Mouse (Mus musculus) limb, embryonic 11.5 days (tissue): Measurements from ENCODE around the gene Rpl24. TPM values are rescaled to one million over a fixed set of nuclear protein-coding genes. Genes with fewer than 3 reads are reported as not detected.

ENCODE experiments used
- ATAC-seq: fragments of 200-750 bp; cut with Nextera tagmentation; 2 replicates; pipeline ENCODE4 v1.8.0; 2017; ENCODE audit warnings: low read depth; ENCODE audit not compliant: insufficient number of reproducible peaks, low FRiP score, low TSS enrichment
- DNase-seq: peaks from one replicate; pipeline ENCODE4 v3.0.0-alpha.2; 2015; ENCODE audit warnings: low spot score
- H3K27ac ChIP-seq: fragments of 300-500 bp; sonication (generic); replicated peaks from 2 replicates; pipeline ENCODE4 v1.5.1; 2014; ENCODE audit warnings: low read depth, mild to moderate bottlenecking, low read length
- H3K27me3 ChIP-seq: fragments of 300-500 bp; sonication (generic); 2 replicates; pipeline ENCODE4 v1.6.1; 2014; ENCODE audit warnings: mild to moderate bottlenecking, low read length, mixed read lengths; ENCODE audit not compliant: control insufficient read depth, insufficient read depth
- H3K36me3 ChIP-seq: fragments of 300-500 bp; sonication (generic); 2 replicates; pipeline ENCODE4 v1.6.1; 2014; ENCODE audit warnings: mild to moderate bottlenecking, low read length, moderate library complexity, mixed read lengths; ENCODE audit not compliant: control insufficient read depth, insufficient read depth
- H3K4me1 ChIP-seq: fragments of 300-500 bp; sonication (generic); 2 replicates; pipeline ENCODE4 v1.6.1; 2014; ENCODE audit warnings: low read length, mixed read lengths; ENCODE audit not compliant: control insufficient read depth, insufficient read depth
- H3K4me2 ChIP-seq: fragments of 300-500 bp; sonication (generic); 2 replicates; pipeline ENCODE4 v1.6.1; 2014; ENCODE audit warnings: low read depth, mild to moderate bottlenecking, moderate library complexity; ENCODE audit not compliant: severe bottlenecking
- H3K4me3 ChIP-seq: fragments of 300-500 bp; sonication (generic); 2 replicates; pipeline ENCODE4 v1.5.1; 2014; ENCODE audit warnings: low read depth, low read length
- H3K9ac ChIP-seq: fragments of 300-500 bp; sonication (generic); 2 replicates; pipeline ENCODE4 v1.6.1; 2014; ENCODE audit warnings: mild to moderate bottlenecking, low read length
- H3K9me3 ChIP-seq: fragments of 300-500 bp; sonication (generic); 2 replicates; pipeline ENCODE4 v1.6.1; 2016; ENCODE audit warnings: low read length; ENCODE audit not compliant: control insufficient read depth
- WGBS: fragments of 180-500 bp; shearing (Covaris S2); extraction: QIAGEN DNeasy Blood & Tissue Kit; methylation state at CpG from one replicate; pipeline ENCODE4 v1.1.7; 2014; 5-methylcytosine and 5-hydroxymethylcytosine counted together
- polyA plus RNA-seq: library from polyadenylated mRNA; unstranded; fragments of >200 nt; fragmentation: Nextera tagmentation; extraction: Ambion mirVana; gene quantifications from 2 replicates; pipeline ENCODE4 v1.2.1, GENCODE M21; 2014

Gene Rpl24
- polyA plus RNA-seq: 861 and 889 TPM in 2 replicates

GRCm38 (mm10) chr16:55966212-55966871 lies at the start of gene Rpl24:
Gene Rpl24, plus strand, starts transcription at chr16:55966275.
- H3K9ac ChIP-seq: peak within 1 kb of the TSS; percentile 96

GRCm38 (mm10) chr16:55922079-55922478 lies 44.0 kb upstream of the Rpl24 start:
- ATAC-seq: no peak
- Histone ChIP-seq H3K4me3 (no peak overlapping the region), H3K36me3 (no peaks in the 10 kb centered on the region), H3K4me2 (no peak overlapping the region), H3K27ac (no peak overlapping the region), H3K9ac (no peak overlapping the region), H3K27me3 (no peaks in the 10 kb centered on the region), H3K9me3 (no peaks in the 10 kb centered on the region), H3K4me1 (no peaks in the 10 kb centered on the region)
- 92% methylated on average over 10 of the region's 10 CpGs for WGBS
- no peak for DNase-seq

More at GRCm38 (mm10) chr16:55966212-55966871, at the start of gene Rpl24:
- Histone ChIP-seq H3K9me3 (no peaks in the 10 kb centered on the region), H3K4me2 (peak within 1 kb of the TSS; percentile 73), H3K4me3 (peak within 1 kb of the TSS; percentile 83), H3K4me1 (no peaks in the 10 kb centered on the region), H3K36me3 (peaks cover 9% of the 10 kb centered on the region; the same call in 1 of the 2 replicates), H3K27ac (peak within 1 kb of the TSS; percentile 77), H3K27me3 (no peaks in the 10 kb centered on the region)
- under 1% methylated on average over 42 of the region's 42 CpGs for WGBS
- ATAC-seq (peak; percentile 93), DNase-seq (peak; percentile 98)

GRCm38 (mm10) chr16:55924010-55924409 lies 42.1 kb upstream of the Rpl24 start:
- H3K27ac ChIP-seq: no peak overlapping the region

GRCm38 (mm10) chr16:55933681-55934343 lies 32.3 kb upstream of the Rpl24 start:
- H3K36me3 ChIP-seq: peaks cover 2% of the 10 kb centered on the region; the same call in 1 of the 2 replicates
- H3K9ac ChIP-seq: peak overlapping the region; percentile 72
- H3K4me2 ChIP-seq: peak overlapping the region; percentile 76
- DNase-seq (peak; percentile 73), ATAC-seq (peak; percentile 45; the same call in 1 of the 2 replicates)
- H3K27me3 ChIP-seq: no peaks in the 10 kb centered on the region
- H3K4me3 ChIP-seq: peak overlapping the region; percentile 61
- WGBS: 2% methylated on average over 32 of the region's 32 CpGs
- H3K9me3 ChIP-seq: no peaks in the 10 kb centered on the region
- H3K27ac ChIP-seq: peak overlapping the region; percentile 45; the same call in 1 of the 2 replicates
- H3K4me1 ChIP-seq: no peaks in the 10 kb centered on the region

More at GRCm38 (mm10) chr16:55924010-55924409, 42.1 kb upstream of the Rpl24 start:
- H3K9me3 ChIP-seq: no peaks in the 10 kb centered on the region
- no peak overlapping the region for H3K9ac ChIP-seq
- ATAC-seq (no peak), DNase-seq (no peak)
- no peaks in the 10 kb centered on the region for H3K27me3 ChIP-seq
- no peak overlapping the region for H3K4me3 ChIP-seq
- 92% methylated on average over 4 of the region's 4 CpGs for WGBS
- no peaks in the 10 kb centered on the region; the same call in 1 of the 2 replicates for H3K36me3 ChIP-seq
- no peaks in the 10 kb centered on the region for H3K4me1 ChIP-seq
- no peak overlapping the region for H3K4me2 ChIP-seq

GRCm38 (mm10) chr16:55934453-55935037 lies 31.5 kb upstream of the Rpl24 start, which contains the start of gene Cep97:
Gene Cep97, minus strand, starts transcription at chr16:55934855.
- under 1% methylated on average over 24 of the region's 24 CpGs for WGBS
- peak within 1 kb of the TSS; percentile 72 for H3K9ac ChIP-seq
- H3K36me3 ChIP-seq: peaks cover 2% of the 10 kb centered on the region; the same call in 1 of the 2 replicates
- DNase-seq (peak; percentile 92), ATAC-seq (peak; percentile 98)
- peak within 1 kb of the TSS; percentile 45; the same call in 1 of the 2 replicates for H3K27ac ChIP-seq
- H3K4me2 ChIP-seq: peak within 1 kb of the TSS; percentile 76
- H3K4me3 ChIP-seq: peak within 1 kb of the TSS; percentile 61
- H3K27me3 ChIP-seq: no peaks in the 10 kb centered on the region
- H3K4me1 ChIP-seq: no peaks in the 10 kb centered on the region
- H3K9me3 ChIP-seq: no peaks in the 10 kb centered on the region

GRCm38 (mm10) chr16:55938761-55939160 lies 27.3 kb upstream of the Rpl24 start:
- Histone ChIP-seq H3K4me1 (no peaks in the 10 kb centered on the region), H3K27ac (no peak overlapping the region), H3K9me3 (no peaks in the 10 kb centered on the region), H3K36me3 (no peaks in the 10 kb centered on the region), H3K9ac (no peak overlapping the region), H3K27me3 (no peaks in the 10 kb centered on the region), H3K4me3 (no peak overlapping the region), H3K4me2 (no peak overlapping the region)
- DNase-seq (no peak), ATAC-seq (no peak)
- WGBS: 84% methylated on average over 4 of the region's 4 CpGs

GRCm38 (mm10) chr16:55939703-55940102 lies 26.4 kb upstream of the Rpl24 start:
- DNase-seq (no peak), ATAC-seq (no peak)
- no peak overlapping the region for H3K4me3 ChIP-seq
- H3K9ac ChIP-seq: no peak overlapping the region
- 80% methylated on average over 6 of the region's 6 CpGs for WGBS
- no peak overlapping the region for H3K4me2 ChIP-seq
- no peak overlapping the region for H3K27ac ChIP-seq
- no peaks in the 10 kb centered on the region for H3K36me3 ChIP-seq
- H3K4me1 ChIP-seq: no peaks in the 10 kb centered on the region
- H3K27me3 ChIP-seq: no peaks in the 10 kb centered on the region
- no peaks in the 10 kb centered on the region for H3K9me3 ChIP-seq

- no peaks in the 10 kb centered on the region for H3K4me1 ChIP-seq
- no peak overlapping the region for H3K9ac ChIP-seq
- H3K4me3 ChIP-seq: no peak overlapping the region
- H3K27ac ChIP-seq: no peak overlapping the region
- no peak for ATAC-seq
- H3K9me3 ChIP-seq: no peaks in the 10 kb centered on the region
- H3K36me3 ChIP-seq: no peaks in the 10 kb centered on the region
- no peaks in the 10 kb centered on the region for H3K27me3 ChIP-seq
- H3K4me2 ChIP-seq: no peak overlapping the region
- no peak for DNase-seq
- WGBS: 93% methylated on average over 4 of the region's 4 CpGs
These were observed 25.3 kb upstream of the Rpl24 start for GRCm38 (mm10) chr16:55940781-55941180.
